Mouse (Mus musculus): ENCODE results near the gene Gm8765. TPM values are rescaled to one million over a fixed set of nuclear protein-coding genes. Genes with fewer than 3 reads are reported as not detected.

Gene Gm8765
- polyA plus RNA-seq (2021; fragmentation: Nextera tagmentation) = not detected in 2 replicates
- long read RNA-seq, experiment 1 = 0 reads
- long read RNA-seq, experiment 2 = 0 reads

DNA sequence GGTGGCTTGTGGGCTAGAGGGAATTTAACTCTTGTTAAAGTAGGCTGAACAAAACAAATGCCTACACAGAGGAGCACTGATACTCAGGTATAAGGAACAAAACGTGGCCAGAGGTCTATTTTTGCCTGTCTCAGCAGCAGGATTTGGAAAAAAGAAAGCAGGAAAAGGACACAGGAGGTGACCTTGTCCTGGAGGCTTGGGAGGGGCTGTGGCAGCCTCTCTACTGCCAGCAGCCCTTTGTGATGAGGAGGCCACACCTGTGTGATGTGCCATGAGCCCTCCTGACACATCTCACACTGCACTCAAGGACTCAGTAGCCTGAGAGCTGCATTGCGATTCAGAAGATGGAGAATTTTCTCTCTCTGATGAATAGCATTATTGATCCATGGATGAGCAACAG lies at the start of gene Gm8765:
Gm8765 (plus strand) TSS at position 301 of the 400 bp plus-strand sequence.

Other genes with a start within 250 kb of the Gm8765 start
- not detected in 2 replicates for gene Nutm2, start 231.0 kb upstream of the Gm8765 start, polyA plus RNA-seq (2021; fragmentation: Nextera tagmentation)
- not detected in 2 replicates for gene Gm904, start 55.1 kb upstream of the Gm8765 start, polyA plus RNA-seq (2021; fragmentation: Nextera tagmentation)

Data from left cerebral cortex, adult 6 months (tissue).